Mouse (Mus musculus) liver, adult 2 months (tissue): ENCODE results near the gene Hic2.

Experiments
- CTCF ChIP-seq: fragments of 200-500 bp; IDR thresholded peaks from 2 replicates; pipeline ENCODE4 v1.5.1; 2011; ENCODE audit warnings: low read depth, low read length, control low read depth
- POLR2A ChIP-seq: fragments of 200-500 bp; IDR thresholded peaks from 2 replicates; pipeline ENCODE4 v1.6.1; 2011; ENCODE audit warnings: low read length, control low read depth; ENCODE audit not compliant: insufficient read depth; ENCODE audit errors: extremely low read depth

DNA sequence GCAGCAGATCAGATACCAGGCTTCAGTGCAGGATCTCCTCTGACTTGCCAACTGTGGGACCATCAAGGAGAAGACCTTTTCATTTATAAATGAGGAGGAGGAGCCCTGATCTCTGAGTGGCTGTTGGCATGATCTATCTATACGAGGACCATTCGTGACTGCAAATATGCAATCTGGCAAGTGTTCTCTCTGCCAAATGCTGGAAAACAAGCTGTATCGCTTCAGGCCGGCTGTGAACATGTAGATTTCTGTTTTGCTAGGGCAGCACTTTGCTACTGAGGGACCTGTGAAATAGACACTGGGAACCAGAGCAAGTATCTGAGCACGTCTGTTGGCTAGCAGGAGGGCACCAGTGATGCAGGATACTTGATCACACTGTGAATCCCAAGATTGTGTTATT lies 79.2 kb downstream of the Hic2 start:
- TF ChIP-seq CTCF (no peak), POLR2A (no peak)
